Mouse (Mus musculus) neural tube, embryonic 14.5 days (tissue): ENCODE data around the gene Uggt1. TPM values are rescaled to one million over a fixed set of nuclear protein-coding genes. Genes with fewer than 3 reads are reported as not detected.

Experiments
- ATAC-seq: fragments of 200-750 bp; cut with Nextera tagmentation; 2 replicates; pipeline ENCODE4 v1.8.0; 2017; ENCODE audit warnings: low read depth, mild to moderate bottlenecking, moderate TSS enrichment, moderate library complexity
- H3K27ac ChIP-seq: fragments of 300-500 bp; sonication (generic); 2 replicates; pipeline ENCODE4 v1.5.1; 2014; ENCODE audit warnings: low read depth, mild to moderate bottlenecking, control low read depth, low read length, moderate library complexity, mixed read lengths
- H3K27me3 ChIP-seq: fragments of 300-500 bp; sonication (generic); 2 replicates; pipeline ENCODE4 v1.6.1; 2014; ENCODE audit warnings: low read length; ENCODE audit not compliant: control insufficient read depth, insufficient read depth
- H3K36me3 ChIP-seq: fragments of 300-500 bp; sonication (generic); 2 replicates; pipeline ENCODE4 v1.6.1; 2014; ENCODE audit warnings: low read length, mixed read lengths; ENCODE audit not compliant: control insufficient read depth, insufficient read depth
- H3K4me1 ChIP-seq: fragments of 300-500 bp; sonication (generic); 2 replicates; pipeline ENCODE4 v1.6.1; 2014; ENCODE audit warnings: low read length; ENCODE audit not compliant: control insufficient read depth, insufficient read depth
- H3K4me2 ChIP-seq: fragments of 300-500 bp; sonication (generic); 2 replicates; pipeline ENCODE4 v1.6.1; 2014; ENCODE audit warnings: mild to moderate bottlenecking, low read depth, low read length, control low read depth
- H3K4me3 ChIP-seq: fragments of 300-500 bp; sonication (generic); 2 replicates; pipeline ENCODE4 v1.5.1; 2014; ENCODE audit warnings: low read depth, low read length, control low read depth, mixed read lengths
- H3K9ac ChIP-seq: fragments of 300-500 bp; sonication (generic); replicated peaks from 2 replicates; pipeline ENCODE4 v1.6.1; 2014; ENCODE audit warnings: low read depth, mild to moderate bottlenecking, control low read depth, low read length, mixed read lengths
- H3K9me3 ChIP-seq: fragments of 300-500 bp; sonication (generic); 2 replicates; pipeline ENCODE4 v1.6.1; 2016; ENCODE audit warnings: low read length; ENCODE audit not compliant: control insufficient read depth
- WGBS: fragments of 180-500 bp; shearing (Covaris S2); extraction: QIAGEN DNeasy Blood & Tissue Kit; methylation state at CpG from one replicate; pipeline ENCODE4 v1.1.7; 2014; 5-methylcytosine and 5-hydroxymethylcytosine counted together
- polyA plus RNA-seq: library from polyadenylated mRNA; unstranded; fragments of >200 nt; fragmentation: Nextera tagmentation; extraction: Ambion mirVana; gene quantifications from 2 replicates; pipeline ENCODE4 v1.2.1, GENCODE M21; 2014

The Uggt1 gene
- polyA plus RNA-seq, 1 experiment from 2014 or later = 61.6 TPM

- Histone ChIP-seq H3K27me3 (no peaks in the 10 kb centered on the region), H3K27ac (no peak overlapping the region), H3K4me2 (no peak overlapping the region), H3K4me3 (no peak overlapping the region), H3K9me3 (no peaks in the 10 kb centered on the region), H3K36me3 (no peaks in the 10 kb centered on the region), H3K4me1 (0 out of 2 replicates have a peak, but pooled peaks cover 2% of the 10 kb centered on the region), H3K9ac (no peak overlapping the region)
- no peak for ATAC-seq
- 48% methylated on average over 9 of the region's 9 CpGs for WGBS
Observed at GRCm38 (mm10) chr1:36273288-36273687, 28.8 kb upstream of the Uggt1 start.

DNA sequence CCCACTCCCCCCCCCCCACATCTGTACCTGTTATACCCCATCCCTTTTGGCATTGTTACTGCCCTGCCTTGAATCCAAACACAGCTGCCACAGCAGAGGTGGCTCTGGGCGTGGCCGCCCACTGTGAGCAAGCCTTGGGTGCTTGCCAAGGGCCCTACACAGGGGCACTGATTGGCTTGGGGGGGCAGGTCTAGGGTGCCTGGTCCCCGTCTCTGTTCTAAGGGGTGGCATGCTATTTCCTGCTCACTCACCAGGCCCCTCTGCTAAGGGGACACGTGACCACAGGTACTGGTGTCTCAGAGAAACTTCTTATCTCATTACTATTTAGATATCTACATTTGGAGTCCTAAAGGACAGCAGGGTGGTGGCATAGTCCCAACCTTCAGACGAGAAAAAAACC lies 28.0 kb upstream of the Uggt1 start:
- Histone ChIP-seq H3K4me3 (no peak overlapping the region), H3K4me1 (0 out of 2 replicates have a peak, but pooled peaks cover 2% of the 10 kb centered on the region), H3K27me3 (no peaks in the 10 kb centered on the region), H3K4me2 (no peak overlapping the region), H3K36me3 (no peaks in the 10 kb centered on the region), H3K9ac (no peak overlapping the region), H3K27ac (no peak overlapping the region), H3K9me3 (no peaks in the 10 kb centered on the region)
- no peak for ATAC-seq
- WGBS = 71% methylated on average over 5 of the region's 5 CpGs

DNA sequence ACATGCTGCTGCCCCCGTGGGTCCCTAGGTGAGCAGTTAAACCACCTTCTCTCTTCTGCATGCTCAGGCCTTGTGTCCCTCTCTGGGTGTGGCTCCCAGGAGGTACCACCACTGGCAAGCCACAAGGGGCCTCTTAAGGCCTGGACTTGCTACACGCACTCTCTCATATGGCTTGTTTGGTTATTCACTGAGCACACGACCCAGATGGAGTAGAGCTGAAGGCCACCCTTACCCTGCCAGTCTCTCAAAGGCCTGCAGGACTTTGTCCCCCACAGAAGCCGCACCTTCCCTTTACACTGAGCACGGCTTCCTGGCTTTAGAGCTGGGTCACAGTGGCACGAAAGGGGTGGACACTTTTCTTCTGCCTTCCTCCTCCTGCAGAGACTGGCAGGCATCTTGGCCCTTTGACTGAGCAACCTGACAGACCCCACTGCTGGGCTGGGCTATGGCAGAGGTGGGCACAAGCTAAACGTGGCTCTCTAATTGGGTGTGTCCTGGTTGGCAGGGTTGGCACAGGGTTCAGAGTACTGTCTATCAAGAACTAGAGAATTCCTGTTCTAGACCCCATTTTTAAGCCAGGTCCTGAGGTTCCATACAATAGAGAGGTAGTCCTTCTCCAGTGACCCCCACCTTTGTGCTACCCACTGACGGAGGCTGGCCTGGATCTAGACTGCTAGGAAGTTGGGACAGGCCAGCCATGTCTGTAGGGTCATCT lies 27.2 kb upstream of the Uggt1 start:
- H3K27me3 ChIP-seq = no peaks in the 10 kb centered on the region
- no peaks in the 10 kb centered on the region for H3K36me3 ChIP-seq
- H3K27ac ChIP-seq = no peak overlapping the region
- H3K4me3 ChIP-seq = no peak overlapping the region
- H3K9me3 ChIP-seq = no peaks in the 10 kb centered on the region
- no peak overlapping the region for H3K4me2 ChIP-seq
- no peak overlapping the region for H3K9ac ChIP-seq
- H3K4me1 ChIP-seq = 0 out of 2 replicates have a peak, but pooled peaks cover 2% of the 10 kb centered on the region
- no peak for ATAC-seq
- 74% methylated on average over 8 of the region's 8 CpGs for WGBS

DNA sequence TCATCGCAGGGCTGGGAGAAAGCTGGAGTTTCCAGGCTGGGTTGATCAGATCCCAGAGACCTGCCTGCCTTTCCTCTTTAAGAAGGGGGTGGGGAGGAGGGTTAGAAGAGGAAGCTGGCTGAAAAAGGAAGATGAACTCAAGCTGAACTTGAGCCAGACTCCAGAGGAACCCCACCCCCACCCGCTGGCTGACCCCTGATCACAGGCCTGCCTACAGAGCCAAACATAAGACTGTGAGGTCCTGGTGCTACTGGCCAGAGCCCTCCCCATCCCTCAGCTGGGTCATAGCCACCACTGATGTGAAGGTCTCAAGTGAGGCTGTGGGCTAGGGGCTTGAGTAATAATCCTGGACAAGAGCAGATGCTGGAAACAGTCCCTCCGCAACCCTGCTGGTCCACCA lies 26.1 kb upstream of the Uggt1 start:
- Histone ChIP-seq H3K9me3 (no peaks in the 10 kb centered on the region), H3K4me1 (0 out of 2 replicates have a peak, but pooled peaks cover 2% of the 10 kb centered on the region), H3K4me3 (no peak overlapping the region), H3K4me2 (no peak overlapping the region), H3K27ac (no peak overlapping the region), H3K36me3 (no peaks in the 10 kb centered on the region), H3K9ac (no peak overlapping the region), H3K27me3 (no peaks in the 10 kb centered on the region)
- ATAC-seq = no peak
- 55% methylated on average over 3 of the region's 3 CpGs for WGBS

GRCm38 (mm10) chr1:36269121-36269795 lies 24.7 kb upstream of the Uggt1 start:
- Histone ChIP-seq H3K4me2 (peak overlapping the region; percentile 32), H3K9me3 (no peaks in the 10 kb centered on the region), H3K9ac (no peak overlapping the region), H3K4me1 (0 out of 2 replicates have a peak, but pooled peaks cover 2% of the 10 kb centered on the region), H3K4me3 (peak overlapping the region; percentile 17; the same call in 1 of the 2 replicates), H3K27ac (no peak overlapping the region), H3K36me3 (no peaks in the 10 kb centered on the region), H3K27me3 (no peaks in the 10 kb centered on the region)
- peak; percentile 28; the same call in 1 of the 2 replicates for ATAC-seq
- WGBS = 41% methylated on average over 53 of the region's 54 CpGs

DNA sequence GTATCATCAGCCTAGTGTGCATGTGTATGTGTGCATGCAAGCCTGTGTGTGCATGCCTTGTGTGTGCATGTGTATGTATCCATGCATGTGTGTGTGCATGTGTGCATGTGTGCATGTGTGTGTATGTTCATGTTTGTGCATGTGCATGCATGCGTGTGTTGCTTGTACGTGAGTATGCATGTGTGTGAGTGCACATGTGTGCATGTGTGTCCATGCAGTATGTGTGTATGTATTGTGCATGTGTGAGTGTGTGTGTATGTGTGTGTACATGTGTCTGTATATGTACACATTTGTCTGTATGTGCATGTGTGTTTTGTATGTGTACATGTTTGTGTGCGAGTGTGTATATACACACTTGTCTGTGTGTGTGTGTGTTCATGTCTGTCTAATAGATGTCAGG lies 23.1 kb upstream of the Uggt1 start:
- no peak overlapping the region for H3K9ac ChIP-seq
- no peak overlapping the region for H3K4me3 ChIP-seq
- no peak overlapping the region for H3K4me2 ChIP-seq
- no peak for ATAC-seq
- 0 out of 2 replicates have a peak, but pooled peaks cover 2% of the 10 kb centered on the region for H3K4me1 ChIP-seq
- 96% methylated on average over 3 of the region's 3 CpGs for WGBS
- H3K9me3 ChIP-seq = no peaks in the 10 kb centered on the region
- H3K27ac ChIP-seq = no peak overlapping the region
- H3K27me3 ChIP-seq = no peaks in the 10 kb centered on the region
- no peaks in the 10 kb centered on the region for H3K36me3 ChIP-seq

GRCm38 (mm10) chr1:36266293-36266692 lies 21.8 kb upstream of the Uggt1 start:
- no peak overlapping the region for H3K9ac ChIP-seq
- H3K36me3 ChIP-seq = no peaks in the 10 kb centered on the region
- H3K9me3 ChIP-seq = no peaks in the 10 kb centered on the region
- WGBS = 89% methylated on average over 6 of the region's 6 CpGs
- no peak for ATAC-seq
- no peak overlapping the region for H3K4me2 ChIP-seq
- no peaks in the 10 kb centered on the region for H3K27me3 ChIP-seq
- 0 out of 2 replicates have a peak, but pooled peaks cover 2% of the 10 kb centered on the region for H3K4me1 ChIP-seq
- no peak overlapping the region for H3K4me3 ChIP-seq
- H3K27ac ChIP-seq = no peak overlapping the region

DNA sequence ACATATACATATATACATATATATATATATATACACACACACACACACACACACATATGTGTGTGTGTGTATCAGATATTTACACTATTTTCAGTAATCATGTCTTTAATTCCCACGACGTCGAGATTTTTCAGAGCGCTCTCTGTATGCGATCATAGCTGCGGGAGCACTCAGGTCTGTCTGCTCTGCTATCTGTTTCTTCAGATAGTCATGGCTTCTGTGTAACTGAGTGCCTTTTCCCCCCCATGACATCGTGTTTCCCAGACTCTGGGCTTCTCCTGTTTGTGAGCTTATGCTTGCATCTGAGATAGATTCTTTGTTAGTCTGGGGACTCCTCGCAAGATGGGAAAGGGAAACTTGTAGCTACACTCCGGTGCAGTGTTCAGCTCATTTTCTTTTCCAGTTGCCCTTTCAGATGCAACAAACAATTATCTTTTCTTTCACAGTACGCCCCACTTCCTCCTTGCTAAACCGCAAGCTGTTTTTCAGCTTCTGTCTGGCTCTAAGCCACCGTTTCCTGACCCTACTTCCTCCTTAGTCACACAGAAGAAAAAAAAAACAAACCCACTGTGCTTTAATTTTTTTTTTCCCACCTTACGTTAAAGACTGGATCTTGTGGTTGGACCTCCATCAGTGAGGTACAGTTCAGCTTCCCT lies 19.4 kb upstream of the Uggt1 start:
- Histone ChIP-seq H3K4me3 (no peak overlapping the region), H3K9me3 (no peaks in the 10 kb centered on the region), H3K4me2 (no peak overlapping the region), H3K9ac (no peak overlapping the region), H3K27me3 (no peaks in the 10 kb centered on the region), H3K27ac (no peak overlapping the region), H3K4me1 (no peaks in the 10 kb centered on the region), H3K36me3 (no peaks in the 10 kb centered on the region)
- no peak for ATAC-seq
- WGBS = 73% methylated on average over 13 of the region's 13 CpGs
